Mouse (Mus musculus): ENCODE data around the gene Tex30. TPM values are rescaled to one million over a fixed set of nuclear protein-coding genes. Genes with fewer than 3 reads are reported as not detected.

Gene Tex30
- total RNA-seq (2021): 10 to 100 TPM in 1 of 2 experiments, 1 to 10 TPM in 1; 9.3 to 11.5 TPM
- 1.2 and 1.4 TPM in 2 replicates for polyA plus RNA-seq (2012; rRNA removed)
- long read RNA-seq, partial matches to known transcripts: 0 of 5 reads
- long read RNA-seq, other reads (novel, unspliced or antisense): 0 of 5 reads

DNA sequence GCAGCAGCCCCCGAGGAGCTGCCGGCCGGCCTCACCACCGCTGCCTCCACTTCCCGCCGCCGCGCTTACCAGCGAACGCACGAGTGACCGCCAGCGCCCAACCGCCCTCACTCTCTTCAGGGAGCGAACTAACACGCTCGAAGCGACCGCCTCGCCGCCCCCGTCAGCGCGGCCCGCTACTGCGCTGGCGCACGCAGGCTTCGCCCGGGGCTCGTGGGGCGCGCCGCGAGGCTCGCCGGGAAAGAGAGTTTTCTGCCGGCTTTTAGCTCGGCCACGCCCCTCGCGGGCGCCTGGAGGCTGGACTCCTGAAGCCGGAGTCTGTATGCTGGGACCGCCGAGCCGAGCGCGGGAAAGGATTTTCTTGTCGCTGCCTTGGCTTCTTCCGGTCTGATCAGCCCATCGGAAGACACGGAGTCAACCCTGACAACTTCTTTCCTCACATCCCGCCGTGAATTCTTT is at the start of gene Tex30:
Gene Tex30 (minus strand): TSS at position 183 of the 459 bp plus-strand sequence.
- peak; percentile 97 for DNase-seq

DNA sequence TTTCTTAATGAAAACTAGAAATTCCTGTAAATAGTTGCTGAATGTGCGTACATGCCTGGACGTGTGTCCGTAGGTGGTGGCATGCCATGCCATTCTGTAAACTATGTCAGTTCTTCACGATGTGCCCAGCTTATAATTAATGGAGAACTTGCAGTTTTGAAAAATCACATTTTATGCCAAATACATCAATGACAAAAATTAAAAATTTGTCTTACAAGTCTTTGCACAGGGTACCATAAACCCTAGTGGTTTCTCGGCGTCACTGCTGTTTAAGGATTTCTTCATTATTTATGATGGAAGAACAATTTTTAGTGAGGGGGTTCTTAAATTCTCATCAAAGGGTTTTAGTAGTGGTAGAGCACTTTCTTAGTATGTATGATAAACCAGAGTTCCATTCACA is 46.5 kb upstream of the Tex30 start:
- DNase-seq: no peak

DNA sequence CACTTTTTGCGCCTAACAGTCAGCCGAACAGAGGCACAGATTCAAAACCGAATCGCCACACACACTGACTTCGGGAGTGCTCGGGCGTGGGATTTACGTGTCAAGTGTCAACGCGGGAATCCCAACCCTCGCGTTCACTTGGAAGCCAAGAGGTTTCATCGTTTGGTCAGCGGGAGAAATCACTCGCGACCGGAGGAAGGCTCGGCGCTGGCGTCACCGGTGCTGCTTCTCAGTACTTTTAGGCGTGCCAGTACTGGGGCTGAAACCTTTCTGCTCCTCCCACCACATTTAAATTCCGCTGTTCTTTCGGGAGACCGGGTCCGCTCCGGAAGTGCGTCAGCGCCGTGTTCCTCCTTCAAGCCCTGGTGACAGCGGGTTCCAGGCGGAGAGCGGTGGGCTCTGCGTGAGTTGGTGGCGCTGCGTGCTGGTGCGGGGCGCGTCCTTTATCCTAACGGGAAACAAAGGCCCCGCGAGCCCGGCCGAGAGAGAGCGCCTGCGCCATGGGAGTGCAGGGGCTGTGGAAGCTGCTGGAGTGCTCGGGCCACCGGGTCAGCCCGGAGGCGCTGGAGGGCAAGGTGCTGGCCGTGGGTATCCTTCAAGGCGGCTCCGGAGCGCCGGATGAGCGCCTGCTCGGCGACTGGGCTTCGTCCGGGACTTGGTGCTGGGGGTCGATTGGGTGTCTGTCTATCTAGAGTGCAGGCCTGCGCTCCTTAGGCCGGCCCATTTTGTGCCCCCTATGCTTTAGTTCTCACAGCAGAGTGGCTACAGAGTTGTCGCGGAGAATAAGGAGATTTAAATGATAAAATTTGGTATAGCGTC is 45.5 kb upstream of the Tex30 start, which contains the start of gene Ercc5:
Gene Ercc5 (plus strand): TSS at position 182 of the 819 bp plus-strand sequence.
- DNase-seq: peak; percentile 94

DNA sequence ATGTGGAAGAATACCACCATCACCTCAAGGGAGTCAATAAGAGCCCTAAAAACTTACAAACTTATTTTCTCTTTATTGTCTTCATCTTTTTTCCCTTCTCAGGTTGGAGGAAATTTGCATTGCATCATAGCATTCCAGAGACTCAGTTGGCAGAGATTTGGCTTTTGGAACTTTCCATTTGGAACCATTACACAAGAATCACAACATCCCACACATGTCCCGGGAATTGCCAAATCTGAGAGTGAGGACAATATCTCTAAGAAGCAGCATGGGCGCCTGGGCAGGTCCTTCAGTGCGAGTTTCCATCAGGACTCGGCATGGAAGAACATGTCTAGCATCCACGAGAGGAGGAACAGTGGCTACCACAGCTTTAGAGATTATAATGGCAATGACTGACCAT is 40.5 kb upstream of the Tex30 start:
- no peak for DNase-seq

DNA sequence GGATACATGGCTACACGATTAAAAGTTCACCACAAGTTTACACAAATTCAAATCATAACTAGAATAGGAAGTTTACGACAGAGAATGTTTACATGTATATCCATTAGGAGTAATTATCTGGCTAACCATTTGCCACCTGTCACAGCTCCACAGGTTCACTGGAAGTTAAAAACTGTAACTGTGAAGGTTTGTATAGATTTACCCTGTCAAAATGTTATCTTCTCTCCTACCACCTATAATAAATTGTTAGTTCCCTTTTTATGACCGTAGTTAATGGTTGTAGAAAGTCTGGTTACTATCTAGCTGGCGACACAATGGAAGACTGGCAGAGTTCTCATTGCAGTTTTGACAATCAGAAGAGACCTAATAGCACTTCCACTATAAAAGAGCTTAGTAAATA is 38.0 kb upstream of the Tex30 start:
- DNase-seq: no peak

DNA sequence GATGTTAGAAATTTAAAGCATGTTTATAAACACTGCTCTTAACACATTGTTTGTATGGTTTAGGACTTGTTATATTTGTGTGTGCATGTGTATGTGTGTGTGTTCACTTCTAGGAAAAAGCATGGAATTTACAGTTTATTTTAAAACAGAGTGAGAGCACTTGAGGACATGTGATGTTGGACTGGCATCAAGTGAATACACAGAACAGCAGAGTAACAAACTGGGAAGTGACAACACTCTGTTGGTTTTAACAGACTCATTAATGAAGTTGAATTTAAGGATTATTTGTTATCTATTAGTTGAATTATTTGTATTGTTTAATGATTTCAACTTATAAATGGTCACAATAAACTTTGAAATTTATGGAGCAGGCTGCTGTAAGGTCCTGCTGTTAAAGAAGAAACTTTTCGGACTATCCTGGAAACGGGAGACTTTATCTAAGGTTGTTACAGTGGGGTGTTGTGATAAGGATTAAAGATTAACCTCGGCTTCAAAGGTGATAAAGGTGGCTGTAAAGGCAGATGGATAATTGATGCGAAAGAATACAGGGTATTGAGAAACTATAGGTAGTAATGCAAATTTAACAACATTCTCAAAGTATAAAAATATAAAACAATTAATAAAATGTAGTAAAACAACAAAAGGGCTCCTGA is 27.8 kb upstream of the Tex30 start:
- no peak for DNase-seq

DNA sequence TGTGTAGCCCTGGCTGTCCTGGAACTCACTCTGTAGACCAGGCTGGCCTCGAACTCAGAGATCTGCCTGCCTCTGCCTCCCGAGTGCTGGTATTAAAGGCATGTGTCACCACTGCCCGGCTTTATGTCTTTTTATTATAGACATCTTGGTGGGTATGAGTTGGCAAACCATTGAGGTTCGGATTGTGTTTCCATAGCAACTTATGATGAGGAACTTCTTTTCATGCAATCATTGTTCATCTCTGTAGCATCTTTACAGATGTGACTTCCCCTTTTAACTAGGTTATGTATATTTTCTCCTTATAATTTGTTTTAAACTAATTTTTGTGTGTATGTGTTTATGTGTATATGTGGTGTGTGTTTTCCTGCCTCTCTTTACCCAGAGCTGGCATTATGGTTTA is 23.3 kb upstream of the Tex30 start:
- no peak for DNase-seq

DNA sequence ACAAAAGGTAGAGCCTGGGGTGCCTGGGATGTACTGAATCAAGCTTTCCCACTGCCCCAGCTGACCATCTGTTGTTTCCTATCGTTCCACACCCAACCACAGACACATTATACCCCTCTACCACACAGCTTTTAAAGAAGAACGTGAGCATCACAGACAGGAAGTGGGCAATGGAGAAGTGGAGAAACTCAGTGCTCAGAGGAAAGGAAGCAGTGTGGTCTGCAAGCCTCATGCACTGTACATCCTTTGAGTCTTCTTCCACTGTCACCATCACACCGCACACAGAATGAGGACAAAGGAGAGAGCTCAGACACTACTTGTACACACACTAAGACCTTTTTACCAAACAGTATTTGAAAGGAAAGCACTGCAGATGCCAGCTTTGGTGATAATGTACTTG is 20.0 kb upstream of the Tex30 start:
- no peak for DNase-seq

DNA sequence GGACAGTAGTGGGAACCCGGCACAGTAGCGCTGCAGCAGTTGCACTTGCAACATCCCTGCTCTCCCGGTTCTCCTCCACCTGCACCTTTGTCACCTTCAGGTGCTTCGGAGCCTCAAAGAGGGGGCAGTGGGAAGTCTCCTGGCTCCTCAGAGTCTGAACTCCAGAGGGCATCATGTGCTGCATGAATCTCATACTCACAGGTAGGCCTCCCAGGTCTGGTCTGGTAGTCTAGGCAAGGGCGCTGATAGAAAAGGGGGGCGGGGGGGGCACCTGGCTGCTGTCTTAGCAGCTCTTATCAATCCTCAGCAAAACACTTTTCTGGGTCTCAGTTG is 17.8 kb upstream of the Tex30 start:
- no peak for DNase-seq

DNA sequence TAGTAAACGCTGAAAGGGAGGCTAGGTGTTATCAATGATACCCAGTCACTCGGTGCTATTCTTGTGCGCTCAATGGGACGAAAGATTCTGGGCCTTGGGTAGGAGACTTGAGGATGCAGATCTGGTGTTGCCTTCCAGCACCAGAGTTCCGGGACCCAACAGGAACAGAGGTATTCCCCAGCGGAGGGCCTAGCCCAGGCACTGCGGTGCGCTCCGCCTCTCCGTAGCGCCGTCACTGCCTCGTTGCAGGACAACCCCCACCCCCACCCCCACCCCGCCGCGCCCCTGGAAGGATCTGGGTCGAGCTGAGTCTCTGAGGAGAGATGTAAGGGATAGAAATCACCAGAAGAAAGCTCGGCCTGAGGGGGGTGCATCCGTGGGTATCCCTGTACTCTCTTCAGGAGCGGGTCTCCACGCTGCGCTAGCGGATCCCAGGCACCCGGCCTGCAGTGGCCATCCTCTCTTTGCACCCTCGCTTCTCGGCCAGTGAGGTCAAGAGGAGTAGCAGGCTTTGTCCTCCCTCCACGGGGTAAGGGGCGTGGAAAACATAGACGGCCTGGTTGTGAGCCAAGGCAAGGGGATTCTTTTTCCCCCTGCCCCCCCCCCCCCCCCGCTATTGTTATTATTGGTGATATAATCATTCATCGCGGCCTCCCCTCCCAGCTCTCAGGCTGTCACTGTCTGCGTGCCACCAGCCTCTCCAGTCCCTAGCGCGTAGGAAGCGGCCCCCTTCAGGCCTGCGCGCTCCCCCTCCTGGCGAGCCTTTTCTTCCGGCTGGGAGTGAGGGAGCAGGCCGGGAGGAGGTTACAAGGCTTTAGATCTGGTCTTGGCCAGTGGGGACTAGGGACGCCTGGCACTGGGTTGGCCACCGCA is 17.2 kb upstream of the Tex30 start:
- peak; percentile 91 for DNase-seq

DNA sequence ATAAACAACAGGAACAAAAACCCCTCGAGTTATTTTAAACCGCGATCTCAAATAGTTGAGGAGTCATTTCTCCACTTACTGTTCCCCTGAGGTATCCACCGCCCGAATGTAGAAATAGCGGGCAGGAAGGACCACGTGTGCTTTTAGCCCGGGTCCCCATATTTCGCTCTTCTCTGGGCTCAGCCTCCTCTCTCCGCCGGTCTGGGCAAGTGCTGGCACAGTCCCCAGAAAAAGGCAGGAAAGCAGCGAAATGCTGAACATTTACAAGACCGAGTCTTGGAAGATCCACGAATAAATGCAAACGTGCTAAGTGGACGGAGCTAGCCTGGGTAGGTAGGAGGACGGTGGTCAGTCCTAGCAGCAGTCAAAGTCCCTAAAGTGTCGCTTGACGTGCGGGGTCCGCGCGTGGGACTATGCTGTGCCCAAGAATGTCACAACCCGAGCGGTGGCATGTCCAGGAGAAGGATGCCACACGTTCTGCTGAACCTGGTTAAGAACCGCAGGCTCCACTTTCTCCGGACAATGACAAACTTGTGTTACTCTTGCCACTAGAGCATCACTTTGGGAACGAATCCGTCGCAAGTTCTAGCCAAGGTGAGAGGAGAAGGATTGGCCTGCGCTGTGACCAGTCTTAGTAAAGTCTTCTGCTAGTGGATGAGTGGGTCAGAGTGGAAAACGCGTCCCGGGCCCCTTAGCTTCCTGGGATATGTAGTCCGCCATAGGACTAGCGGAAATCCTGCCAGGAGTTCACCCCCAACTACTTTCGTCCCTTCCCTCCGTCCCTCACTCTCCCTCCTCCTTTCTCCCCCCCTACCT is 16.2 kb upstream of the Tex30 start, which contains the start of the genes Kdelc1 and Bivm:
Gene Kdelc1 (minus strand): TSS at position 570 of the 816 bp plus-strand sequence.
Gene Bivm (plus strand): TSS at position 719 of the 816 bp plus-strand sequence.
- peak; percentile 91 for DNase-seq

DNA sequence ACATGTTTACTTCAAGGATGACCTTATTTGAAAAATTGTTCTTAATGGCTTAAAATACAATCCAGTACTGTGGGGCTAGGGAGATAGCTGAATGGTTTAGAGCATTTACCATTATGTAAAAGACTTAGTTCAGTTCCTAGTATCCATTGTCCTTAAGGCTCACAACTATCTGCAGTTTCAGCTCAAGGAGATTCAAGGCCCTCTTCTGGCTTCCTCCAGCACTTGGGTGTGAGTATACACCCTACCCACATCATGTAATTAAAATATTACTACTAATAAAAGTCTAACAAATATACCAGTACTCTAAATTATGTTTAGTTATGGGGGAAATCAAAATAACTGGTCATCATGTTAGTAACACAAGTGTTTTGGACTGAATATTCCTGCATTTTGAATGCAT is 15.3 kb upstream of the Tex30 start:
- no peak for DNase-seq

DNA sequence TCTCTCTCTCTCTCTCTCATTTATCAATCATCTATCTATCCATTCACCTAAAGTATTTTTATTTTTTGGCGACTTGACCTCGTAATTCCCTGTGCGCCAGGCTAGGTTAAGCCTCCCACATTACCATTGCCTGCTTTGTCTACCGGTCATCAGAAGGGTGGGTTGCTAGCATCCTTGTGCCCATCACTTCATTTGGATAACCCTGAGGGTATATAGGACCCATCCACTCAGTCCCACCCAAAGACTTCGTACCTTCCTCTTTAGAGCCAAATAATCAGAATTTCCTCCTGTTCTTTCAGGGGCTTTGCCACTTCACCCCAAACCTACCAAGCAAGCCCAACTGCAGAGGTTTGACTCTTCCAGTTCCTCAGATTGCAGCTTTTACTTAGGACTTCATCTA is 698 bp upstream of the Tex30 start:
- DNase-seq: no peak

DNA sequence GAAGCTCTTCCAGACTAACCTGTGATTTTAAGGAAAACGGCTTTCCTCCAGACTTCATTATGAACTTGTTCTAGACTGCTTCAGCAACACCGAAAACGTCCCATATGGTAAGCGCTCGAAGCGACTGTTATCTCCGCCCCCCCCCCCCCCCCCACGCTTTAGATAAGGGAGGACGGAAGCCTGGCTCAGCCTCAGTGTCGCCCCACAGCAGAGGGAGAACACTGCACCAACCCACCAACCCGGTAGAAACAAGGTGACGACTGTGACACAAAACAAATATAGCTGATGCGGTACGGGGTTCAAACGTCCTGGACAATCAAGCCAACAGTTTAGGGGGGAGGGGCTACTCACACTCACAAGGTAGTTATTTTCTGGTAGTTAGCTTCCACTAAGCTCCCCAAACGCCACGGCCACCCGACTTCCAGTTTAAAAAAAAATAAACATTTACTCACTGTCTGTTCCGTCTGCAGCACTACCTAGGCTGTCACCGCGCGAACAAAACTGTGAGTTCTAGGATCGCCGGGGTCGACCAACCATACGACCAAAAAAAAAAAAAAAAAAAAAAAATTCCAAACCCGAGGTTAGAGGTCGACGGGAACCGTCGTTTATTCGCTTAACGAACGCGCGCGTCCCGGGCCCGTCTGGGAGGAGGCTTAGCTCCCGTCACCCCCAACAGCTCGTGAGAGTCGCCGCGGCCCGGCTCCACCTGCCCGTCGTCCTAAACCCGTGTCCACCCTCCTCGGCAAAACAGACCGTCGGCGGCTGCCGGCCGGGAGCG is 604 bp downstream of the Tex30 start:
- DNase-seq: peak; percentile 39

DNA sequence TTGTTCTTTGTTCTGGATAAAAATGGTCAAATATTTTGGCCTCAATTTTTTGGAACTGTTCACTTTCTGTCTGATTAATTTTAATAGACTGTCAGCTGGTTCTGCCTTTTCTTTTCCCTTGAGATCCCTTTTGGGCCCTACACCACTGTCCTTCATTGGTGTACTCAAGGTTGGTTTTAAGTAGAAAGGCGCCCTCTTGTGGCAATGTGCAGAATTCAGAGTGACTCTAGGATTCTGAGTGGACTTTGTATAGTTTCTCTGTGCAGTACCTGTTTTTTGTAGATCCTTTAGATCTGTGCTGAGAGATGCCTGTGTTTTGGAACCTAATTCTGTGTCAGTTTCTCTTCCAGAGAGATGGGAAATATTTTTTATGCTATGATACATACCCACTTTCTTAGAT is 37.6 kb downstream of the Tex30 start:
- peak; percentile 49 for DNase-seq

DNA sequence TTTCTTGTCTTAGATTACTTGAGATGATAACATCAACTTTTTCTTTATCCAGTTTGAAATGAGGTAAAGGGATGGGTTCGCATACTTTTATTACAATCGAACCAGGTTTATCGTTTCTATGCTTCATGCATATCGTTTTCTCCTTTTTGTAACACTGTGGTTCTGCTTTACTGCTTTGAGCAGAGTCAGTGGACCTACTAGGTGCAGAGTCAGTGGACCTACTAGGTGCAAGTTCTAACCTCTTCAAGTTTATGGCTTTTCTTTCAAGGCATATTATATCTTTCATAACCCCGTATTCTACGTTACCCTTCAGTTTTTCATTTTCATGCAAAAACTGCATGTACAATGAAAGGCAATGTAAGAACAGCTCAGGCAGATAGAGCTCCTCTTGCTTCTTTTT is 38.8 kb downstream of the Tex30 start:
- DNase-seq: no peak

DNA sequence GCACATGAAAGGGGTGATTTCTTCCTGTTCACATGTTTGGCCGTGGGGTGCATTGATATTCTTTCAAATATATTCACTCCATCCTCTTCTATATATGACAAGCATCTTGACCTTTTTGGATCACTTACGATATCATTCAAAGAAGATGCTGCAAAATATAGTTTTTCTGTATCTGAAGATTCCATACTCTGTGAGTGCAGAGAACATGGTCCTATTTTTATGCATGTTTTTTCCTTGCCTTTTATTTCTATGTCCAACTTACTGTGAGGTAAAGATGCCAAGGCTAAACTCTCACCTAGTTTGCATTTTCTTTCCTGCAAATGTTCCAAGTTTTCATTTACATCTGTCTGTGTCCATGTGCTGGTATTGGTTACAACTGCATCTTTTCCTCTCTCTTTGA is 40.4 kb downstream of the Tex30 start, which contains the start of gene Gm8251:
Gene Gm8251 (minus strand): TSS at position 101 of the 400 bp plus-strand sequence.
- DNase-seq: no peak

DNA sequence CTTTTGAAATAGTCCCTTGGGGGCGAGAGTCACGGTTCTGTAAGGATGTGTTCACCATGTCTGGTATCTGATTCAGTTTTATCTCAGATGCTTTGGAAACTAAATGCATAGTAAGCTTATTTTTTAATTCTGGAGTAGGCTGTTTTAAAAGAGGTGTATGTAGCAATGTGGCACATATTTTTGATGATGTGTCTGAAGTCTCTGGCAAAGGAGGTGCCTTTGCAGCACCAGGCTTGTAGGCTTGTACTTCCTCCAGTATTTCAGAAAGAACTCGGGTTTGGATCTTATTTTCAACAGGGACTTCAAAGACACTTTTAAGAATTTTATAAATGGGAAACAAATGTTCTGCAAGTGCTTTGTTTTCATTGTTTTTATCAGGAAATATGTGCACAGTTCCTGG is 44.4 kb downstream of the Tex30 start:
- no peak for DNase-seq

DNA sequence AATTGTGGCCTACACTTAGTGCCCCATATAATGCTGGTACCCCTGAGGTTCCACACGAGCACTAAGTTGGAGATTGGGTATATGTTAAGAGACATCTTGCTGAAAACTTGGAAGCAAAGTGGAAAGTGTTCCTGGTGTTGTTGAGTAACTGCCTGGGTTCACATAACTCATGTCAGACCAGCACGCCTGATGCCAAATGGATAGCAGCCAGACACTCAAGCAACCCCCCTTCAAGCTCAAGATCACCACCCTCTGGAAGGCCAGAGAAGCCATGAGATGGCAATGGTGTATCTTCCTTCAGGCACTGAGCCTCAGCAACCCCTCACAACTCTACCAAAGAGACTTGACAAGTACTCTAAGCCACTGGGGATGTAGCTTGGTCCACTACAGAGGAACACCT is 55.7 kb downstream of the Tex30 start:
- peak; percentile 78 for DNase-seq

DNA sequence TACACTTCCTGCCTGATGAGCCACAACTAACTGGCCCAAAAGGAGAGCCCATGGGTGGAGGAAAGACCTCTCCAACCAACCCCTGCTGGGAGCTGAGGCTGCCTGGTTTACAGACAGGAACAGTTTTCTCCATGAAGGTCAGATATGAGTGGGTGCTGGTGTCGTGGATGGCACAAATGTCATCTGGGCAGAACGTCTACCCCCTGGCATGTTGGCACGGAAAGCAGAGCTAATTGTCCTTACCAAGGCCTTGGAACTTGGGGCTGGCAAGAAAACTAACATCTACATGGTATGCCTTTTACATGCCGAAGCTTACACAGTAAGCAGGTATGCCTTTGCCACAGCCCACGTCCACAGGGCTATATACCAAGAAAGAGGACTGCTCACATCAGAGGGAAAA is 56.6 kb downstream of the Tex30 start:
- peak; percentile 54 for DNase-seq

Data from adrenal gland, adult 2 months (tissue).